ENCODE assay signal across 9 mouse cellular contexts in the genomic region with DNA sequence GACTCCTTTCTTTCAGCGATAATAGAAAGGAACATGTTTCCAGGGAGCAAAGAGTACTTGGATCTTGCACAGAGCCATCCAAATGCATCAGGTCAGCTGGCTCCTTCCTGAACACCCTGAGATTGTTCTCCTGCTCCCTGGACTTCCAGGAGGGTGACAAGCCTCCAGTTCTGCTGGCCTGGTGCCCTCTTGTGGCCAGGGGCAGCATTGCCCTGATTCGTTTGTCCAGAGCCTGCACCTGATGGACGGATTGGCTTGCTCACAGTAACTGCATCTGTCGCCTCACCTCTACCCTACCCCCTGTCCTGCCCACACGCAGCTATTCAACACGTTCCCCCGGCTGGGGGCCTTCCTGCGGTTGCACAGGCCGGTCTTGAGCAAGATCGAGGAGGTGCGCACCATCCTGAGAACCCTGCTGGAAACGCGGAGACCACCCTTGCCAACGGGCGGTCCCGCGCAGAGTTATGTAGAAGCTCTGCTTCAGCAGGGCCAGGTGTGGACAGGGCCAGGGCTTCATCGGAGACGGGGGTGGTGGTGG. TPM values are rescaled to one million over a fixed set of nuclear protein-coding genes. Genes with fewer than 3 reads are reported as not detected.
A peak's percentile ranks its signal among the peaks of the same experiment; 100 is the strongest.
DNase-seq lines count a peak whose midpoint lies in the region; ATAC-seq lines count a peak whose summit lies in the region.
"Had no signal": no experiment of that assay in that cellular context is flagged by ENCODE, and none has a peak within 500 bp of the region (broad histone marks: within the 10 kb centered on the region; RNA-seq: fewer than 3 reads in every experiment).

No protein-coding gene starts in this region.

- peaks cover 14% of the 10 kb centered on the region for H3K4me1 ChIP-seq in midbrain, embryonic 10.5 days
- H3K4me1 ChIP-seq in midbrain, embryonic 16.5 days (ENCODE audit: control insufficient read depth, insufficient read depth, low read length), result no peaks in the 10 kb centered on the region
- H3K4me1 ChIP-seq in intestine, embryonic 16.5 days (ENCODE audit: control insufficient read depth, insufficient read depth, low read length), result peaks cover 25% of the 10 kb centered on the region
- H3K4me1 ChIP-seq in neural tube, embryonic 11.5 days (ENCODE audit: control insufficient read depth, insufficient read depth, low read length), result peaks cover 4% of the 10 kb centered on the region; the same call in 1 of the 2 replicates

- H3K4me2 ChIP-seq in midbrain, embryonic 16.5 days (ENCODE audit: low read length), result no peak overlapping the region
- H3K4me2 ChIP-seq in intestine, embryonic 16.5 days (ENCODE audit: low read depth, low read length), result peak overlapping the region; percentile 63
- H3K4me2 ChIP-seq in neural tube, embryonic 11.5 days (ENCODE audit: low read depth), result no peak overlapping the region

- H3K4me3 ChIP-seq in midbrain, embryonic 10.5 days, result no peak overlapping the region
- no peak overlapping the region for H3K4me3 ChIP-seq in midbrain, embryonic 16.5 days (ENCODE audit: low read depth, low read length)
- H3K4me3 ChIP-seq in intestine, embryonic 16.5 days (ENCODE audit: low read length), result peak overlapping the region; percentile 55
- H3K4me3 ChIP-seq in neural tube, embryonic 11.5 days (ENCODE audit: low read depth, low read length), result no peak overlapping the region
- H3K4me3 ChIP-seq: megakaryocyte, embryonic 14.5 days had no signal

- no peak overlapping the region; the same call in 1 of the 2 replicates for H3K9ac ChIP-seq in midbrain, embryonic 16.5 days (ENCODE audit: low read depth, low read length)
- peak overlapping the region; percentile 76 for H3K9ac ChIP-seq in intestine, embryonic 16.5 days (ENCODE audit: low read depth, low read length)
- no peak overlapping the region for H3K9ac ChIP-seq in neural tube, embryonic 11.5 days (ENCODE audit: low read length)

- DNase-seq in midbrain, embryonic 10.5 days (ENCODE audit: low spot score), result peak; percentile 78
- peak; percentile 91 for DNase-seq in cerebellum, adult 18-20 months
- peak; percentile 80 for DNase-seq in gastrocnemius, adult 18-20 months (ENCODE audit: low spot score)
- DNase-seq in left cerebral cortex, postnatal 36 days (ENCODE audit: low spot score in 2 of 2), result peak; percentile 69 to 73
- DNase-seq in neural tube, embryonic 11.5 days (ENCODE audit: low spot score), result peak; percentile 79
- peak; percentile 59 for DNase-seq in testis, postnatal 14 days (ENCODE audit: low spot score)

- H3K36me3 ChIP-seq in midbrain, embryonic 10.5 days, result peaks cover 11% of the 10 kb centered on the region; the same call in 1 of the 2 replicates
- no peaks in the 10 kb centered on the region for H3K36me3 ChIP-seq in midbrain, embryonic 16.5 days (ENCODE audit: control insufficient read depth, insufficient read depth, low read length)
- H3K36me3 ChIP-seq in intestine, embryonic 16.5 days (ENCODE audit: control insufficient read depth, insufficient read depth, low read length), result no peaks in the 10 kb centered on the region
- no peaks in the 10 kb centered on the region for H3K36me3 ChIP-seq in neural tube, embryonic 11.5 days (ENCODE audit: control insufficient read depth, insufficient read depth, low read length)

- WGBS in midbrain, embryonic 10.5 days, result 37% methylated on average over 19 of the region's 19 CpGs
- WGBS in midbrain, embryonic 16.5 days, result 35% methylated on average over 19 of the region's 19 CpGs
- WGBS in intestine, embryonic 16.5 days, result 35% methylated on average over 19 of the region's 19 CpGs
- WGBS in neural tube, embryonic 11.5 days, result 38% methylated on average over 19 of the region's 19 CpGs

- H3K9me3 ChIP-seq in midbrain, embryonic 10.5 days (replicated peaks), result no peaks in the 10 kb centered on the region
- H3K9me3 ChIP-seq in midbrain, embryonic 16.5 days (replicated peaks; ENCODE audit: control insufficient read depth, low read length, poor library complexity, severe bottlenecking), result no peaks in the 10 kb centered on the region
- no peaks in the 10 kb centered on the region for H3K9me3 ChIP-seq in intestine, embryonic 16.5 days (ENCODE audit: control insufficient read depth, low read length)
- no peaks in the 10 kb centered on the region for H3K9me3 ChIP-seq in neural tube, embryonic 11.5 days (ENCODE audit: control insufficient read depth, low read length)
- H3K9me3 ChIP-seq: megakaryocyte, embryonic 14.5 days had no signal

- intact Hi-C loops in left cerebral cortex, postnatal 36 days (cut with DNase I), result no loop called here

- H3K27ac ChIP-seq in midbrain, embryonic 10.5 days (replicated peaks), result no peak overlapping the region
- no peak overlapping the region for H3K27ac ChIP-seq in midbrain, embryonic 16.5 days (ENCODE audit: low read length)
- H3K27ac ChIP-seq in intestine, embryonic 16.5 days (ENCODE audit: low read length), result peak overlapping the region; percentile 59; the same call in 1 of the 2 replicates
- H3K27ac ChIP-seq in neural tube, embryonic 11.5 days (ENCODE audit: low read depth, low read length), result no peak overlapping the region

- no peak for ATAC-seq in midbrain, embryonic 16.5 days
- ATAC-seq in intestine, embryonic 16.5 days, result no peak
- peak; percentile 25; the same call in 1 of the 2 replicates for ATAC-seq in neural tube, embryonic 11.5 days (ENCODE audit: insufficient read depth, low FRiP score, low TSS enrichment)

- H3K27me3 ChIP-seq in midbrain, embryonic 10.5 days (ENCODE audit: low read depth, poor library complexity, severe bottlenecking), result peaks cover 13% of the 10 kb centered on the region
- H3K27me3 ChIP-seq in midbrain, embryonic 16.5 days (ENCODE audit: control insufficient read depth, insufficient read depth, low read depth, low read length), result no peaks in the 10 kb centered on the region
- H3K27me3 ChIP-seq in intestine, embryonic 16.5 days (replicated peaks; ENCODE audit: control insufficient read depth, insufficient read depth, low read length), result no peaks in the 10 kb centered on the region
- no peaks in the 10 kb centered on the region for H3K27me3 ChIP-seq in neural tube, embryonic 11.5 days (ENCODE audit: control insufficient read depth, insufficient read depth, low read length)

RNA-seq across cellular contexts. Expression of a gene that starts 2.9 kb away (rescaled TPM):
- not detected in 2 replicates for polyA plus RNA-seq in midbrain, embryonic 10.5 days (2016; fragmentation: Nextera tagmentation; extraction: Ambion mirVana)
- polyA plus RNA-seq in midbrain, embryonic 16.5 days (2015; fragmentation: Nextera tagmentation; extraction: Ambion mirVana), result not detected in 2 replicates
- total RNA-seq in gastrocnemius, adult 18-20 months (2021), result not detected
- polyA plus RNA-seq in intestine, embryonic 16.5 days (2015; fragmentation: Nextera tagmentation; extraction: Ambion mirVana), result 33.9 and 44.0 TPM in 2 replicates
- not detected for total RNA-seq in left cerebral cortex, postnatal 36 days (2021)
- polyA plus RNA-seq in neural tube, embryonic 11.5 days (2014; fragmentation: Nextera tagmentation; extraction: Ambion mirVana), result not detected in 2 replicates

RNA-seq across cellular contexts. Expression of a gene that starts 4.1 kb away (rescaled TPM):
- polyA plus RNA-seq in midbrain, embryonic 10.5 days (2016; fragmentation: Nextera tagmentation; extraction: Ambion mirVana), result 123 and 134 TPM in 2 replicates
- 102 and 105 TPM in 2 replicates for polyA plus RNA-seq in midbrain, embryonic 16.5 days (2015; fragmentation: Nextera tagmentation; extraction: Ambion mirVana)
- total RNA-seq in gastrocnemius, adult 18-20 months (2021), result 10 to 100 TPM; 55.0 to 68.4 TPM
- polyA plus RNA-seq in intestine, embryonic 16.5 days (2015; fragmentation: Nextera tagmentation; extraction: Ambion mirVana), result 183 and 195 TPM in 2 replicates
- total RNA-seq in left cerebral cortex, postnatal 36 days (2021), result 10 to 100 TPM; 65.7 to 74.4 TPM
- 141 and 142 TPM in 2 replicates for polyA plus RNA-seq in neural tube, embryonic 11.5 days (2014; fragmentation: Nextera tagmentation; extraction: Ambion mirVana)

RNA-seq across cellular contexts. Expression of a gene that starts 22.2 kb away (rescaled TPM):
- polyA plus RNA-seq in midbrain, embryonic 10.5 days (2016; fragmentation: Nextera tagmentation; extraction: Ambion mirVana), result 1.7 and 2.0 TPM in 2 replicates
- 2.5 and 2.9 TPM in 2 replicates for polyA plus RNA-seq in midbrain, embryonic 16.5 days (2015; fragmentation: Nextera tagmentation; extraction: Ambion mirVana)
- total RNA-seq in gastrocnemius, adult 18-20 months (2021), result 10 to 100 TPM; 21.8 to 28.9 TPM
- 2.3 and 2.5 TPM in 2 replicates for polyA plus RNA-seq in intestine, embryonic 16.5 days (2015; fragmentation: Nextera tagmentation; extraction: Ambion mirVana)
- total RNA-seq in left cerebral cortex, postnatal 36 days (2021), result 10 to 100 TPM; 13.5 to 14.0 TPM
- 2.4 TPM in 2 replicates for polyA plus RNA-seq in neural tube, embryonic 11.5 days (2014; fragmentation: Nextera tagmentation; extraction: Ambion mirVana)

RNA-seq across cellular contexts. Expression of a gene that starts 29.9 kb away (rescaled TPM):
- polyA plus RNA-seq in midbrain, embryonic 10.5 days (2016; fragmentation: Nextera tagmentation; extraction: Ambion mirVana), result 0.37 and 0.53 TPM in 2 replicates
- polyA plus RNA-seq in midbrain, embryonic 16.5 days (2015; fragmentation: Nextera tagmentation; extraction: Ambion mirVana), result 66.9 and 68.5 TPM in 2 replicates
- 1 to 10 TPM in 1 of 2 experiments, under 1 TPM in 1; 0.66 to 1.4 TPM for total RNA-seq in gastrocnemius, adult 18-20 months (2021)
- polyA plus RNA-seq in intestine, embryonic 16.5 days (2015; fragmentation: Nextera tagmentation; extraction: Ambion mirVana), result 5.3 and 6.3 TPM in 2 replicates
- total RNA-seq in left cerebral cortex, postnatal 36 days (2021), result 100 to 1,000 TPM; 260 to 316 TPM
- 7.7 and 8.4 TPM in 2 replicates for polyA plus RNA-seq in neural tube, embryonic 11.5 days (2014; fragmentation: Nextera tagmentation; extraction: Ambion mirVana)

RNA-seq across cellular contexts. Expression of a gene that starts 49.8 kb away (rescaled TPM):
- polyA plus RNA-seq in midbrain, embryonic 10.5 days (2016; fragmentation: Nextera tagmentation; extraction: Ambion mirVana), result 0.32 and 0.39 TPM in 2 replicates
- polyA plus RNA-seq in midbrain, embryonic 16.5 days (2015; fragmentation: Nextera tagmentation; extraction: Ambion mirVana), result 0.14 and 0.39 TPM in 2 replicates
- under 1 TPM; 0.12 to 0.21 TPM for total RNA-seq in gastrocnemius, adult 18-20 months (2021)
- polyA plus RNA-seq in intestine, embryonic 16.5 days (2015; fragmentation: Nextera tagmentation; extraction: Ambion mirVana), result 0.87 and 1.0 TPM in 2 replicates
- under 1 TPM in 1 of 2 experiments, not detected in 1; 0.27 TPM for total RNA-seq in left cerebral cortex, postnatal 36 days (2021)
- 0.18 and 0.36 TPM in 2 replicates for polyA plus RNA-seq in neural tube, embryonic 11.5 days (2014; fragmentation: Nextera tagmentation; extraction: Ambion mirVana)

Comparison
In these comparisons a context has a peak if more than half of its experiments do, and no peak if none do; other contexts are left out.
1. RNA of a gene that starts 2.9 kb away (polyA plus RNA-seq): 33.9 to 44.0 TPM in intestine, embryonic 16.5 days; not detected in midbrain, embryonic 10.5 days, not detected in midbrain, embryonic 16.5 days and not detected in neural tube, embryonic 11.5 days; every median in the first group is over 10 times any median in the second.
2. Peak in every context shown above with its lines, with median percentiles within 50 percentile points of each other: DNase-seq.